Mouse (Mus musculus) kidney, postnatal 4 days (tissue): ENCODE measurements around the gene Olfr120.
"Not testable (repeated sequence)": the region's sequence is repeated elsewhere in the genome, so short reads cannot be mapped to it uniquely, and the experiment has no call there.

ENCODE experiments used
- DNase-seq, 2 experiments: peaks; one replicate each; pipeline ENCODE4 v3.0.0; 2021; ENCODE audit warnings: mixed read lengths in 2 of 2

The Olfr120 gene

GRCm38 (mm10) chr17:37721508-37721907, at the start of gene Olfr120:
Gene Olfr120 (plus strand): TSS chr17:37721808.
- DNase-seq, result no peak

GRCm38 (mm10) chr17:37696264-37696663, 25.3 kb upstream of the Olfr120 start, which contains the start of gene Olfr119:
Gene Olfr119 (plus strand): TSS chr17:37696564.
- not testable (repeated sequence) for DNase-seq

- DNase-seq, result no peak
Observed at GRCm38 (mm10) chr17:37738070-37738469, 16.5 kb downstream of the Olfr120 start.

- DNase-seq, result no peak
Observed at GRCm38 (mm10) chr17:37768307-37768706, 46.7 kb downstream of the Olfr120 start, which contains the start of gene Olfr122. Gene Olfr122 (plus strand): TSS chr17:37768607.
